Mouse (Mus musculus) spleen, postnatal 4 days (tissue): ENCODE measurements at regions not wholly inside any gene's neighbourhood (a gene's known extent, or its start where the extent isn't known, plus 50 kb on each side); places are given as distances from the start of the nearest gene placed in this dataset.

ENCODE experiments used
- DNase-seq, 2 experiments: peaks; one replicate each; pipeline ENCODE4 v3.0.0; 2022; ENCODE audit warnings: low spot score in 2 of 2

DNA sequence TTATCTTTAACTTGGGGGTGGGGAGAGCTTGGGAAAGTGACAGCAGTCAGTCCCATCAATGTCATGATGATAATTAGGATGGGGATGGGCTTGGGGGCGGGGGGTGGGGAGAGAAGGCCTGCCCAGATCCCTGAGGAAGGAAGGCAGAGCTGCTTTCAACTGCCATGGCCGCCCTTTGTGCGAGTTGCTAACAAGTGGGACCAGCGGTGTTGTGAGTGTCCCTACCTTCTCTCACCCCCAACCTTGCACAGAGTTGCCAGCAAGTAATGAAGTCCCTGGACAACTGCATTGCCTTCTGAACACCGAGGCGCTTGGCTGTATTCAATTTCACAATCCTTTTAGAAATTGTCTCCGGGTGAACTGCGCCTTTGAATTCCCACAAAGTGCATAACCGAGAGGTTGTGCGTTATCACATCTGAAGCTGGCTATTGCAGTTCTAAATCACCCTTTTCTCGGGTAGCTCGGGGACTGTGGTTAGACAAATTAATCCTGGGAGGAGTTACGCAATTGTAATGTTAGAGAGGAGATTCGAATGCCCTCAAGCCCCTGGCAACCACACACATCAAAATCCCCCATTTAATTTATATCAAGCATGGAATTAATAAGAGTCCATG lies 257.9 kb upstream of the Daam1 start:
- no peak for DNase-seq

DNA sequence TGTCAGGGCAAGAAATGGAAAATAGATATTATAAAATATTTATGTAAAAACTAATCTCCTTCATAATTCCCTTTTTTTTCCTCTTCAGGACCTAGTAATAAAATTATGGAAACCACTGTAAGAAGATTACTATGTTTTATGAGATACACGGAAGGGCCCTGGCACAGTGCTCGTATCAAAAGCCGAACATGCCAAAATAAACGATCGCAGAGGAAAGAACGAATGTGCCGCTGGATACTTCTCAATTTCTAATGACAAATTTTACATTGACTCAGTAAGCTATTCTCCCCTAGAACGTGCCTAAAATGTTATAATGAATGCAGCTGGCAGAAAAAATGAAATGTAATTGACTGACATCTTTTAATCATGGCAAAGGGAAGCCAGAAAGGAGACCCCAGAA lies 257.4 kb upstream of the Daam1 start:
- no peak for DNase-seq

DNA sequence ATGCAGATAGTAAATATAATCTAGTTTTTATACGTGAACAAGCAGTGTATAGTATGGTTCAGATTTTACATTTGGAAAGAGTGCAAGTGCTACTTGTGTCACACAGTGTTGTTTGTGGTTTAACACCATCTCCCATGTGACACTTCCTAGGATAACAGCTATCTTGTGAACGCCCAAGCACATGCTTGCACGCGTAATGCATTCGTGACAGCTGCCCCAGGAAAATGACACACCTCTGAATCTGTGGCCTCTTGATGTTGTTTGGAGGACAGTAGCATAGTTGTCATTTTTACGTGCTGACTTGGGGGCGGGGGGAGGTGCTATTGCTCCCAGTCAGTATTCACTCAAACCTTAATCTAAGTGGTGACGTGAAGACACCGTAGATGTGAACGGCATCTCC lies 256.2 kb upstream of the Daam1 start:
- DNase-seq, result no peak

GRCm38 (mm10) chr12:71577349-71577748 lies 253.5 kb upstream of the Daam1 start:
- peak in 1 of 2 experiments; percentile 63 for DNase-seq

GRCm38 (mm10) chr12:71578006-71578405 lies 252.9 kb upstream of the Daam1 start:
- no peak for DNase-seq

GRCm38 (mm10) chr12:71578912-71579311 lies 252.0 kb upstream of the Daam1 start:
- DNase-seq, result no peak

- DNase-seq, result no peak
These were observed 250.2 kb upstream of the Daam1 start for GRCm38 (mm10) chr12:71580532-71581290.

DNA sequence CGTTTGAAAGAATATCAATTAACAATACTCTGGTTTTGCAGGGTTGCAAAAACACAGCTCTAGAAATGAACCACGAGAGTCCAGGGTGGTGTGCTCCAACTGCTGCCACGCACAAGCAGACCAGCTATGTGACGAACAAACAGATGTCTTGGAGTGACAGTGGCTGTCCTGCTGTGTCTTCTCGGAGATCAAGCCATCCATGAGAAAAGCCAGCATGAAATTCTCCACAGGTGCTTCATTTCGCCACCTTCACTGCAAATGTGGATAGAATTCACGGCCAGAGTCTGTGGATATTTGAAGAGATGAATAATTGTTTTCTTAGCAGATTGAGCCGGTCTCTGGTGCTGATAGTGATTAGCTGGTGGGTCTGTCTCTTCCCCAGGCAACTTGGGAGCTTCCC lies 246.3 kb upstream of the Daam1 start:
- DNase-seq, result no peak

- peak in 1 of 2 experiments; percentile 5 for DNase-seq
These were observed 232.2 kb upstream of the Daam1 start for GRCm38 (mm10) chr12:71598641-71599040.

DNA sequence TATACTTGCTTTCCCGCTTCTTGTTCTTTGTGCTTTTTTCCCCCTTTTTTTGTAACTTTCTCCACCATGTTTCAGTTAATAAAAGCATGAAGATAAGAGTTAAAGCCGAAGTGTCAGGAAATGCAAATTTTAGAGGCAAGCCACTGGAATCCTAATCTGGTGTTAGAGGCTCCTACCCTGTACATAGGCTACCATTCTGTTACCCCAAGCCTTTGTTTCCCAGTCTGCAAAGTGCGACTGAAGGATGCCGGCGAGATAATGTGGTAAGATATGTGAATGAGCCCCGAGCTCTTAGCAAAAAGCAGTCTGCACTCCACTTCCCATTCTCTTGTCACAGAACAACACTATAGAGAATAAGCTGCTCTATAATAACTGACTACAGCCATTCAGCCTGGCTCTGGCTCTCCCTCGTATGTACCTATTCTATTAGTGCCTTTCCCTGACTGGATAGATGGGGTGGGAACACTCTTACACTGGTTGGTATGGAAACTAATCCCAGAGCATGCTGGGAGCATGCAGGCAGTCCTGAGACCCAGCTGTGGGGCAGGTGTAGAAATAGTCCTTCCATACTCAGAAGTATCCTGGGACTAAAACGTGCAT lies 229.7 kb upstream of the Daam1 start:
- DNase-seq, result peak in 1 of 2 experiments; percentile 23

- DNase-seq, result peak in 1 of 2 experiments; percentile 52
These were observed 227.7 kb upstream of the Daam1 start for GRCm38 (mm10) chr12:71603136-71603535.

GRCm38 (mm10) chr12:71606366-71606765 lies 224.5 kb upstream of the Daam1 start:
- peak in 1 of 2 experiments; percentile 3 for DNase-seq

DNA sequence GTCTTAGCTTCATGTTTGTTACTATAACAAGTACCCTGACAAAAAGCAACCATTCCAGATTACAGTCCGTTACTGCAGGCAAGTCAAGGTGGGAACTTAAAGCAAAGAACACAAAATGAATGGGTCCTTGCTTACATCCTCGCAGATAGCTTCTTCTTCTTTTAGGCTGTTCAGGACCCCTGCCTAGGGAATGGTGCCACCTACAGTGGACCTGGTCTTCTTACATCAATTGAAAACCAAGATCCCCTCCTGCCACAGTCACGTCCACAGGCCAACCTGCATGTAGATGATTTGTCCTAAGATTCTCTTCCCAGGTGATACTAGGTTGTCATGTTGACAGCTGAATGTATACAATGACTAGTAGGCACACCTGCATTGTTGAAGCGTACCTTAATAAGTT lies 222.9 kb upstream of the Daam1 start:
- DNase-seq, result peak in 1 of 2 experiments; percentile 29

DNA sequence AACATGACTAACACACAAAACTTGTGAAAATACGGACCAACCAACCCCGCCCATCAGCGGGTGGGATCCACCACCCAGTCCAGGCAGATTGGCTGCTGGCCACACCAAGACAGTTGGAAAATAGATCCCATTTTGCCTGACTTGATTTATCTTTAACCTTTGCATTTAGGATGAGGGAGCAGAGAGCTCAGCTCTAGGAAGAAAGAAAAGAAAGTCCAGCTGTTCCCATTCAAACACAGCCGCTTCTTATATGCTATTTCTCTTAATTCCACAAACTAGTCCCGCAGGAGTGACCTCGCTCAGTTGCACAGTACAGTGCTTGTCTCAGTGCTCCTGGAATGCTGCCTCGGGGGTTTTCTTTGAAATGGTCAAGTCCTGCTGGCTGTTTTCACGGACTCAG lies 217.6 kb upstream of the Daam1 start:
- DNase-seq, result no peak

DNA sequence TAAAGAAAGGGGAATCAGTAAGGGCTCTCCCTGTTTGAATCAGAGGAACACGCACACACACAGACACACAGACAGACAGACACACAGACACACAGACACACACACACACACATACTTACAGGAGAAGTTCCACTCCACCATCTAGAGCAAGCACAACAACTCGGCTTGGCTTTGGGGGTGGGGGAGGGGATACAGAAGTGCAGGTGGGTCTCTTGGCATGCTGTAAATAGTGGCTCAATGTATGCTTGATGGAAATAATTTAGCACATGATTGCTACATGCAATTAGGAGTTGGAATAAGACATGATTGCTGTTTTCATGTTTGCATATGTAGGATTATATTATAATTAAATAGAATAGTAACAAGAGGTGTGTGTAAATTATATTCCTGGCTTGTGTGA lies 215.9 kb upstream of the Daam1 start:
- no peak for DNase-seq

GRCm38 (mm10) chr12:71615383-71615782 lies 215.5 kb upstream of the Daam1 start:
- no peak for DNase-seq

DNA sequence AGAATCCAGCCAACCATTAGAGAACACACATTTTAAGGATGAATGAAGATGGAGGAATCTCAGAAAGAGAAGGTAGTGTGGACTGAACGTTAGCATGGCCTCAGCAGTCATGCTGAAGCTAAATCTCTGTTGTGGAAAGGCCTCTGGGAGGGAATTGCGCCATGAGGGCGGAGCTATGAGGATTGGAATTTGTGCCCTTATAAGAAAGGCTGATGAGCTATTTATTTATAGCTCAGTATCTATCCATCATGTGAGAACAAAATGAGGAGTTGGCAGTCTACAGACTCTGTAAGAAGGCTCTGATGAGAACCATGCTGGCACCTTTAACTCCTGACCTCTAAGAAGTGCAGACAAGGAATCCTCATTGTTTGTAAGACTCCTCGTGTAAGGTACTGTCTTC lies 214.8 kb upstream of the Daam1 start:
- DNase-seq, result no peak

DNA sequence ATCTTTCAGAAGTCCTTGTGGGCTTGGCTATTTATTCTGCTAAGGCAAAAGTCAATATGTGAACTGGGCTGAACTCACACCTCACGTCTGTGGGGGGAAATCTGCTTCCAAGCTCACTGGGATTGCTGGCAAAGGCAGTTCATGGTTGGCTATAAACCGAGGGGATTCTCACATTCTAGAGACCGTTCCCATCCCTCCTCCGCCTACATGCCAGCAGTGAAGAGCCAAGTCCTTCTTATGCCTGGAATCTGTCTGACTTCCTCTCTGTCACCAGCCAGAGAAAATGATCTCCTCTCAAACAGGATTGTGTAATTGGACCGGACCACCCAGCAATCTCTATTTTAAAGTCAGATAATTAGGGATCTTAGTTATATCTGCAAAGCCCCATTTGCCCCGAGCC lies 212.4 kb upstream of the Daam1 start:
- DNase-seq, result no peak

- DNase-seq, result no peak
These were observed 211.9 kb upstream of the Daam1 start for GRCm38 (mm10) chr12:71618956-71619355.

DNA sequence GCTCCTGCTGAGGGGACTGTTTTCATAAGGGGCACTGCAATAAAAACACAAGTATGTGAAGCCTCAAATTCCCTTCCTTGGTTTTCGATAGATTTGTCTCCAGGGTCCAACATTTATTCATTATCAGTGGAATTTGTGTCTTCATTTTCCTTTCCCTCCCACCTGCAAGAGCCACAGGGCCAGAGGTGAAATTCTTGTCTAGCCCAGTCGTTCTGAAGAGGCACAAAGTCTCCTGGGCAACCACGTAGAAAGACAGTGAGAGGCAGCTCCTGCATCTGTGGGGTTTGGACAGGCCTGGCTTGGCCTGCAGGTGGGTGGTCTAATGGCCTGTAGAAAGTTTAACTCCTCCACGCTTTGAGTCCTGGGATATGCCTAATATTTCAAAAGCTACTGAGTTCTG lies 211.3 kb upstream of the Daam1 start:
- no peak for DNase-seq

DNA sequence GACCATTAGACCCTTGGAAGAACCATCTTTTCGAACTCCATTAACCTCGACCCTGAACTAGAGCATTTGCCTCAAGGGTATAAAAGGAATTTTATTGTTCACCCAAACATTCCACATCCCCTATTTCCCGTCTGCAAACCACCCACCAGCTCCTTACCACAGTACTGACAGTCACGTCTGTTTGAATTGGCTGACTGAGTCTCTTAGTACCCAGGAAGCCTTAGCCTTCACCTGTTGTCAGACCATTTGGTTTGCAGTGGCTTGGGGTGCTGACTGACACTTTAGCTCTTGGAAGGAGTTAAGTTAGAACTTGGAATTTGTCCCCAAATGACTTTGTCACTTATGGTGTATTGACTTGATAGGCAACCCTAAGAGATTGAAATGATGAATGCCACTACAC lies 209.3 kb upstream of the Daam1 start:
- DNase-seq, result no peak

- DNase-seq, result no peak
These were observed 208.1 kb upstream of the Daam1 start for GRCm38 (mm10) chr12:71622761-71623160.

DNA sequence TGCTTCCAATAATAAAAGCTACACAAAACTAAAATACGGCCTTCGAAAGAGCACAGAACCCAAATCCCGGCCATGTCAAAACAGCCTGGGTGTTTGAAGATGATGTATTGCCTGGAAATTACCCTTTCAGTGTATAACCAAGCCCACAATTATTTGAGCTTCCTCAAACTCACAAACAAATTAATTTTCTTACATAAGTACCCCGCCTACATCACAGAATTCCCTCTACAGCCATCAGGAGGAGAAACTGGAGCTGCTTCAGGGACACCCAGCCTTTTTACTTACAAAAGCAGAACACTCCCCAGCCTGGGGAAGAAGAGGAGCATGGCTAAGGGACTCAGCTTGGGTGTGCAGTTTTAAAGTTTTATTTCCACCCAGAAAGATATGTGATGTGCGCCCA lies 207.6 kb upstream of the Daam1 start:
- no peak for DNase-seq
